Mouse (Mus musculus): ENCODE results near the gene Art1. TPM values are rescaled to one million over a fixed set of nuclear protein-coding genes. Genes with fewer than 3 reads are reported as not detected.

The Art1 gene
- polyA plus RNA-seq, 1 experiment from 2014 or later = 0.14 TPM

GRCm38 (mm10) chr7:102113151-102113729 is 11.7 kb downstream of the Art1 start:
- WGBS = 75% methylated on average over 45 of the region's 45 CpGs
- TF ChIP-seq EP300 (IDR thresholded peaks at IDR 0.05) (no peak), CTCF (IDR thresholded peaks at IDR 0.05) (no peak)
- no peak overlapping the region for H3K4me2 ChIP-seq (replicated peaks; ENCODE audit: low read depth, low read length)
- no peak overlapping the region for H3K27ac ChIP-seq (ENCODE audit: low read length)
- no peaks in the 10 kb centered on the region for H3K27me3 ChIP-seq (replicated peaks; ENCODE audit: insufficient read depth, low read length)
- H3K36me3 ChIP-seq (ENCODE audit: insufficient read depth, low read length) = no peaks in the 10 kb centered on the region
- H3K9me3 ChIP-seq (ENCODE audit: low read length) = no peaks in the 10 kb centered on the region
- no peaks in the 10 kb centered on the region for H3K4me1 ChIP-seq (ENCODE audit: insufficient read depth, low read depth, low read length)
- no peak for DNase-seq (ENCODE audit: low spot score)
- no peak overlapping the region for H3K9ac ChIP-seq (replicated peaks; ENCODE audit: low read depth)
- no peak for ATAC-seq
- no peak overlapping the region for H3K4me3 ChIP-seq (ENCODE audit: low read depth, low read length)

GRCm38 (mm10) chr7:102116579-102117331 is 15.2 kb downstream of the Art1 start, which contains the start of gene Chrna10:
TSS of gene Chrna10 (minus strand) at chr7:102116828.
- TF ChIP-seq EP300 (IDR thresholded peaks at IDR 0.05) = no peak
- no peak for TF ChIP-seq CTCF (IDR thresholded peaks at IDR 0.05)
- no peaks in the 10 kb centered on the region for H3K9me3 ChIP-seq (ENCODE audit: low read length)
- no peaks in the 10 kb centered on the region for H3K27me3 ChIP-seq (replicated peaks; ENCODE audit: insufficient read depth, low read length)
- peaks cover 25% of the 10 kb centered on the region for H3K36me3 ChIP-seq (ENCODE audit: insufficient read depth, low read length)
- no peak within 1 kb of the TSS for H3K27ac ChIP-seq (ENCODE audit: low read length)
- peak; percentile 52 for DNase-seq (ENCODE audit: low spot score)
- ATAC-seq = peak; percentile 87
- H3K4me2 ChIP-seq (replicated peaks; ENCODE audit: low read depth, low read length) = no peak within 1 kb of the TSS
- H3K4me1 ChIP-seq (ENCODE audit: insufficient read depth, low read depth, low read length) = no peaks in the 10 kb centered on the region
- no peak within 1 kb of the TSS for H3K9ac ChIP-seq (replicated peaks; ENCODE audit: low read depth)
- H3K4me3 ChIP-seq (ENCODE audit: low read depth, low read length) = no peak within 1 kb of the TSS
- WGBS = 29% methylated on average over 7 of the region's 7 CpGs

GRCm38 (mm10) chr7:102117382-102117781 is 15.8 kb downstream of the Art1 start:
- H3K4me1 ChIP-seq (ENCODE audit: insufficient read depth, low read depth, low read length) = no peaks in the 10 kb centered on the region
- no peak overlapping the region for H3K9ac ChIP-seq (replicated peaks; ENCODE audit: low read depth)
- TF ChIP-seq EP300 (IDR thresholded peaks at IDR 0.05) (no peak), CTCF (IDR thresholded peaks at IDR 0.05) (no peak)
- H3K27ac ChIP-seq (ENCODE audit: low read length) = no peak overlapping the region
- H3K36me3 ChIP-seq (ENCODE audit: insufficient read depth, low read length) = peaks cover 31% of the 10 kb centered on the region
- no peaks in the 10 kb centered on the region for H3K27me3 ChIP-seq (replicated peaks; ENCODE audit: insufficient read depth, low read length)
- DNase-seq (ENCODE audit: low spot score) = no peak
- ATAC-seq = no peak
- H3K9me3 ChIP-seq (ENCODE audit: low read length) = no peaks in the 10 kb centered on the region
- no peak overlapping the region for H3K4me3 ChIP-seq (ENCODE audit: low read depth, low read length)
- 70% methylated on average over 6 of the region's 6 CpGs for WGBS
- no peak overlapping the region for H3K4me2 ChIP-seq (replicated peaks; ENCODE audit: low read depth, low read length)

GRCm38 (mm10) chr7:102120326-102120725 is 18.8 kb downstream of the Art1 start:
- Histone ChIP-seq H3K4me2 (replicated peaks; ENCODE audit: low read depth, low read length) (no peak overlapping the region), H3K27ac (ENCODE audit: low read length) (no peak overlapping the region), H3K9me3 (ENCODE audit: low read length) (no peaks in the 10 kb centered on the region), H3K36me3 (ENCODE audit: insufficient read depth, low read length) (peaks cover 59% of the 10 kb centered on the region), H3K4me1 (ENCODE audit: insufficient read depth, low read depth, low read length) (no peaks in the 10 kb centered on the region), H3K4me3 (ENCODE audit: low read depth, low read length) (no peak overlapping the region), H3K27me3 (replicated peaks; ENCODE audit: insufficient read depth, low read length) (no peaks in the 10 kb centered on the region), H3K9ac (replicated peaks; ENCODE audit: low read depth) (no peak overlapping the region)
- DNase-seq (ENCODE audit: low spot score) (no peak), ATAC-seq (no peak)
- no peak for TF ChIP-seq CTCF (IDR thresholded peaks at IDR 0.05)
- TF ChIP-seq EP300 (IDR thresholded peaks at IDR 0.05) = no peak
- 91% methylated on average over 10 of the region's 10 CpGs for WGBS

GRCm38 (mm10) chr7:102132395-102132794 is 30.9 kb downstream of the Art1 start:
- no peaks in the 10 kb centered on the region for H3K27me3 ChIP-seq (replicated peaks; ENCODE audit: insufficient read depth, low read length)
- peaks cover 48% of the 10 kb centered on the region for H3K36me3 ChIP-seq (ENCODE audit: insufficient read depth, low read length)
- no peak overlapping the region for H3K4me3 ChIP-seq (ENCODE audit: low read depth, low read length)
- H3K9me3 ChIP-seq (ENCODE audit: low read length) = no peaks in the 10 kb centered on the region
- H3K4me1 ChIP-seq (ENCODE audit: insufficient read depth, low read depth, low read length) = no peaks in the 10 kb centered on the region
- no peak for TF ChIP-seq CTCF (IDR thresholded peaks at IDR 0.05)
- peak; percentile 74 for TF ChIP-seq EP300 (IDR thresholded peaks at IDR 0.05)
- H3K9ac ChIP-seq (replicated peaks; ENCODE audit: low read depth) = no peak overlapping the region
- WGBS = 47% methylated on average over 4 of the region's 4 CpGs
- DNase-seq (ENCODE audit: low spot score) (peak; percentile 14), ATAC-seq (peak; percentile 55)
- no peak overlapping the region for H3K4me2 ChIP-seq (replicated peaks; ENCODE audit: low read depth, low read length)
- no peak overlapping the region for H3K27ac ChIP-seq (ENCODE audit: low read length)

GRCm38 (mm10) chr7:102137464-102137863 is 35.9 kb downstream of the Art1 start:
- peaks cover 43% of the 10 kb centered on the region for H3K36me3 ChIP-seq (ENCODE audit: insufficient read depth, low read length)
- 82% methylated on average over 1 of the region's 1 CpGs for WGBS
- H3K4me1 ChIP-seq (ENCODE audit: insufficient read depth, low read depth, low read length) = no peaks in the 10 kb centered on the region
- no peaks in the 10 kb centered on the region for H3K27me3 ChIP-seq (replicated peaks; ENCODE audit: insufficient read depth, low read length)
- DNase-seq (ENCODE audit: low spot score) = peak; percentile 38
- TF ChIP-seq CTCF (IDR thresholded peaks at IDR 0.05) (peak; percentile 67), EP300 (IDR thresholded peaks at IDR 0.05) (no peak)
- H3K4me2 ChIP-seq (replicated peaks; ENCODE audit: low read depth, low read length) = no peak overlapping the region
- H3K9ac ChIP-seq (replicated peaks; ENCODE audit: low read depth) = no peak overlapping the region
- no peak overlapping the region for H3K27ac ChIP-seq (ENCODE audit: low read length)
- H3K4me3 ChIP-seq (ENCODE audit: low read depth, low read length) = no peak overlapping the region
- ATAC-seq = no peak
- no peaks in the 10 kb centered on the region for H3K9me3 ChIP-seq (ENCODE audit: low read length)
